Mouse (Mus musculus): ENCODE measurements around the gene Olfr1410.

The Olfr1410 gene

DNA sequence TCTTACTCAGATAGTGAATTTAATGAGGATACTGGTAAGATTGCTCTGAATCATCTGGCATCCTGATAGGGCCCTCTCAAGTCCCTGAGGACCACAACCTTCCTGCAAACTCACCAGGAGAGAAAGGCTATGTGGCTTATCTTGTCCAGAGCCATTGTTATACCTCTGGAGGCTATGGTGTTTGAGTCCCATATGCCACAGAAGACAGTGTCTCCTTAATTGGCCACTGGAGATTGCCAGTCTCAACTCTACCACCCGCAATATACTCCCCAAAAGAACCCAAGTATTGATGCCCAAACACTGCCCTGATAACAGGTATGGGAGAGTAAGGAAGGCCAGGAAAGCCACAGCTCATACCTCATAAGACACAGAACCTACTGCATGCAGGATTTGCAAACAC lies at the start of gene Olfr1410:
Gene Olfr1410 (plus strand): TSS at position 301 of the 400 bp plus-strand sequence.
- no peak for DNase-seq (ENCODE audit: low read depth, low spot score)

DNA sequence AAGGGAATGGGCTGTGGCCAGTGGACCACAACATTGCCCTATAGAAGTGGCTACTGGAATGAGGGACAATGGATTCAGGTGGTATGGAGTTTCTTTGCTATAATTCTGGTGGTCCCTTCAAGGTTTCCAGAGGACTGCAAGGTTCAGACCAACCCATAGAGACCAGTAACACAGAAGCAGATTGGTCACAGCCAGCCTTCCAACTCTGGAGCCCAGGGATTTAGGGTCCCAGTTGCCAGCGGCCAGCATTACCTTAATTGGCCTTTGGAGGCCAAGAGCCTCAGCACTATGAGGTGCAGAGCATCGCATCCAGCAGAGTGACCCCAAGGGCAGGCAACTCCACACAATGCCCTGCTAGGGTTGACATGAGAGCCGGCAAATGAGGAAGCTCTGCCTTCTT lies 34.6 kb upstream of the Olfr1410 start, which contains the start of gene Olfr1413:
Gene Olfr1413 (plus strand): TSS at position 301 of the 400 bp plus-strand sequence.
- no peak for DNase-seq (ENCODE audit: low read depth, low spot score)

DNA sequence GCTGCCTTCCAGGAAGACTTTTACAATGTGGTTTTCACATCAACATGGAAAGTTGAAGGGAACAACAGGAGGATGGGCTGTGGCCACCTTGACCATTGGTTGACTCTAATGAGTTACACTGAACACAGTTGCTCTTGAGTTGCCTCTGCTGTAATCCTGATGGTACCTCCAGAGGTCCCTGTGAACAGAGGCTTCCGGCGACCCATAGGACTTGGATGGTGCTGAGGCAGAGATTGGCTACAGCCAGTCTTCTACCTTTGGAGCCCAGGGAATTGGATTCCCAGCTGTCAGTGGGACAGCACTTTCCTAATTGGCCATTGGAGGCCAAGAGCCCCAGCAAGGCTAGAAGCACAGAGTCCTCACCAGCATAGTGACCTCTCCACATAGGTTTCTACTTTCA lies 20.1 kb upstream of the Olfr1410 start, which contains the start of gene Olfr1412:
Gene Olfr1412 (plus strand): TSS at position 301 of the 400 bp plus-strand sequence.
- DNase-seq (ENCODE audit: low read depth, low spot score), result no peak

DNA sequence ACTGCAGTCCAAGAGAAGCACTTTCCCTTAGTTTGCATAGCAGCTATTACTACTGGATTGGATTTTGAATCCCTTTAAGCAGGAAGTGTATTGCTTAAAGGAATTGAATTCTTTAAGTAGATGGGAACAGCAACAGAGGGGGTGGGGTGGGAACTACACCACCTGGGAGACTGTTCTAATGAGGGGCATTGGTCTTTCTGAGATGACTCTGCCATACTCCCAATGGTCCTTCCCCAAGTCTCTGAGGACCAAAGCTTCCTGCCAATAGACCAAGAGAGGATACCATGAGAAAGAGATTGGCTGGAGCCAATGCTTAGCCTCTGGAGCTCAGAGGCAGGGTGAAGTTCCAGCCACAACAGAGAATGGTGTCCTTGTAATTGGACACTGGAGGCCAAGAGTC lies 11.5 kb upstream of the Olfr1410 start, which contains the start of gene Olfr1411:
Gene Olfr1411 (plus strand): TSS at position 301 of the 400 bp plus-strand sequence.
- no peak for DNase-seq (ENCODE audit: low read depth, low spot score)

DNA sequence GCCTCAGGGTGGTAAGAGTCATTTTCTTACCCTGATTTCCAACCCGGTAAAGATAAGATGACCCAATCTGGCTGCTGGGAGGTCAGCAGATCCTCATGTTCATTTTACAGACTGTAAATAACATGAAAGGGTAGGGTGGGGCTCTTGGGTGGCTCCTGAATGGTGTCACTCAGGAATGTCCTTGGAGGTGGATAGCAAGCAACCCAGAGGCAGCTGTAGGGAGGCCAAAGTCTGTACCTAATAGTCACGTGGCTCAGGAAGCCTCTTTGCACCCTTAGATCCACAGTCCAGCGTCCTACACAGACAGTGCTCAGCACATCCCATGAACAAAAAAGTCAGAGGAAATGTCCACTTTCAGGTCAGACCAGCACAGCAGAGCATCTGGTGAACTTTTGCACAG lies 9.6 kb upstream of the Olfr1410 start:
- DNase-seq (ENCODE audit: low read depth, low spot score), result no peak

DNA sequence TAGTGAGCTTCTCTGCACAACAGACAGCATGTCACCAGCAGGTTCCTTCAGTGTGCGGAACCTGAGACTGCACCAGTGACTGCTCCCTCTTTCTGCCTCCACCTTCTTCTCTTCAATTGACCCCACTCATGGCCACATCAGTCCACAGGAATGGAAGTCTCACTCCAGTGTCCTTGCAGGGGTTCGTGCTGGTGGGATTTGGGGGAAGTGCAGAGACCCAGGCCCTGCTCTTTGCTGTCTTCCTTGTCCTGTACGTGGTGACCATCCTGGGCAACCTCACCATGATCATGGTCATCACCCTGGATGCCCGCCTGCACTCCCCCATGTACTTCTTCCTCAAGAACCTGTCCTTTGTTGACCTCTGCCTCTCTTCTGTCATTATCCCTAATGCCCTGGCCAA lies 2.1 kb downstream of the Olfr1410 start:
- DNase-seq (ENCODE audit: low read depth, low spot score), result no peak

DNA sequence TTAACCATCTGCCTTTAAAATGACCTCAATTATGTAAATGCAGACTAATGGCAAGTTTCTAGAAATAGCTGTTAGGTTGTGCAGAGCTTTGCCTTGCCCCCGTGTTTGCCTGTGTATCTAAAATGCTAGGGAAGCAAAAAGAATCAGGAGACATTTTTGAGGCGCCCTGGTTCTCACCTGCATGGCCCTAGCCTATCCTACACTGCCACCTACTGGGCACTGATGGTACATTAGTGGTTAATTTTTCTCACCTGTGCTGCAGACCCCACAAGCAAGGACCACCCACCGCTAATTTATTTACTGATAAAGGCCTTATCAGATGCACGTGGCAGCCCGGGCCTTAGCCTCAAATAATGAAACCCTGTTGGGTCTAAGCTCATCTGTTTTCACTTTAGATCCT lies 5.4 kb downstream of the Olfr1410 start:
- DNase-seq (ENCODE audit: low read depth, low spot score), result no peak

DNA sequence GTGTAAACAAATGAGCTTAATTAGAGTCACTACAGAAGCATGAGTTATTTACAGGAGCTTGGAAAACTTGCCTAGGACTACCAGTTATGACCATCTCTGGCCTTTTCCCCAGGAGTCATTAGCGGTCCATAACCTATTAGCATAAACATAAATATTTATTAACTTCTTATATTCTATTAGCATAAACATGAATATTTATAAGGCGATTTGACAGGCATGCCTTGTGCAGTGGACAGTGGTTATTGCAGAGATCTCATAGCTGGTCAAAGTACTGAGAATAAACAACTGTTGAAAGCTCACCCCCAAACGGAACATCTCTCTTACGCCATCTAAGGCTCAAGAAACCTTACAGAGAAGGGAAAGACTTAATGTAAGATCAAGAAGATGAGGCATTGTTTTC lies 7.6 kb downstream of the Olfr1410 start:
- DNase-seq (ENCODE audit: low read depth, low spot score), result no peak

DNA sequence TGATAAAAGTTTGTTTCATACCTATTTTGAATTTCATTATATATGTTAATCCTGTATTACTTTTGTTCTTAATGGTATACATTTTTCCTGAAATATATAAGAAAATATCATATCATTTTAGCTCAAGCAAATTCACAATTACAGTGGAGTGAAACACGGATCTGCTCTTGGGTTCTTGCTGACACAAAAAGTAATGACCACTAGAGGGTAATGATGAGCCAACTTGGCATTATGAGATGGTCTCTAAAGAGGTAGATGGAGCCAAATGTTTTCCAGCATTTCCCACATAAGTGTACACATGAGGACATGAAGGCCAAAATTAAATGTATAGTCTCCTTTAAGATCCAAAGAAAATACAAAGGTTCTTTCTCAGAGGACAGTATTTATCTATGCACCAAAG lies 8.9 kb downstream of the Olfr1410 start:
- DNase-seq (ENCODE audit: low read depth, low spot score), result no peak

DNA sequence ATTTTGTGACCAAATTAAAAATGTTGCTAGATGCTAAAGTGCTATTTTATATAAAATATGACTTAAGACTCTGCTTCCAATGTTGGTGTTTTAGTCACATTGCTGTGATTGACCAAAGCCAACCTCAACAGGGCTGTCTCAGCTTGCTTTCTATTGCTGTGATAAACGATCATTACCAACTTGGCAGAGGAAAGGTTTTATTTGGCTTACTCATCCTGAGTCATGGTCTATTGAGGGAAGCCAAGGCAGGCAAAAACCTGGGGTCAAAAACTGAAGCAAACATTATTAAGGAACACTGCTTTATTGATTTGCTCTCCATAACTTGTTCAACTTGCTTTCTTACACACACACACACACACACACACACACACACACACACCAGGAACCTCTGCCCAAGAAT lies 10.5 kb downstream of the Olfr1410 start:
- no peak for DNase-seq (ENCODE audit: low read depth, low spot score)

DNA sequence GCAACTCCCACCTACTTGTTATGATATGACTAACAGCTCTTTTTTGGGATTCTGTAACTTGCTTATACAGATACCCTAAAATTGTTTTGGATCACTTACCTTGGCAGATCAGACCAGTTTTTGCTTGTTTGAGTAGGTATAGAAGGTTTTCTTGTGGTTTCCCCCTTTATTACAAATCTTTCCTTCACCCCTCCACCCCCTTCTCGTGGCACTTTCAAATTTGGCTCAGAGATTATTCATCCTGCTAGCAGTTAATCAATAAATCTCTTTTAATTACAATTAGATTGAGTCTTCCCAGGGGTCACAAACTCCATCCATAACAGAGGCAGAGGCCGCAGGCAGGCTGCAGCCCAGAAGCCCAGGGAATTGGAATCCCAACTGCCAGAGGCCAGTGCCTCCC lies 11.9 kb downstream of the Olfr1410 start, which contains the start of gene Olfr12:
Gene Olfr12 (plus strand): TSS at position 301 of the 400 bp plus-strand sequence.
- DNase-seq (ENCODE audit: low read depth, low spot score), result no peak

DNA sequence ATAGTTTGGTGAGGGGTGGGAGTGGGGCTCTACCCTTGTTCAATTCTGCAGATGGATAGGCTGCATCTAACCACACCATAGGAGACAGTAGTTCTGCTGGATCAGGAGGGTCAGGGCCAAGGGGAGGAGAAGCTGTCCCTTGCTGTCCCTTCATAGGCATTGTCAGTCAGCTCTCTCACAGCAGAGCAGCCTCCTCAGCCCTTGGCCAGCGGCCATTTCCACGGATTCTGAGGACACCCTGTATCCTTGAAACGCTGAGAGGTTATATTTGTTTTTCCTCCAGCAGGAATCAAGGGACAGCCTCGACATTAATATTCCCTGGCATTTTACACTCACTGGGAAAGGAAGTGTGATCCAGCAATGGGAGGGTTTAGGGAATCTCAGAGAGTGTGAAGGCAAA lies 12.8 kb downstream of the Olfr1410 start:
- DNase-seq (ENCODE audit: low read depth, low spot score), result no peak

DNA sequence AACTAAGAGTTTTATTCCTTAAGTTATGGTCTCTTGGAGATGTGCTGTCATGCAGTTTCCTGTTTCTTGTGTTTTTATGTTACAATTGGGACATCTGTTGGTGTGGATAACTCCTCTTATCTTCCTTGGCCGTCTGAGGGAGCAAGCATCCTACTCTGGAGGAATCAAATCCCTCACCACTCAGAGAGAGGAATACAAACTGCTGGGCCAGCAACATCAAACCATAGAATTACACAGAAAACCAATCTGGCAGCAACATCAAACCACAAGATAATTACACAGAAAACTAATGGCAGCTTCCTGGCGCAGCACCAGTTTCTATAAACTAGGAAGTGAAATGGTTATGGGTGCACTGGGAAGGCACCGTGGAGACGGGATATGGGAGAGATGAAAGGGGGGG lies 22.6 kb downstream of the Olfr1410 start:
- DNase-seq (ENCODE audit: low read depth, low spot score), result no peak

DNA sequence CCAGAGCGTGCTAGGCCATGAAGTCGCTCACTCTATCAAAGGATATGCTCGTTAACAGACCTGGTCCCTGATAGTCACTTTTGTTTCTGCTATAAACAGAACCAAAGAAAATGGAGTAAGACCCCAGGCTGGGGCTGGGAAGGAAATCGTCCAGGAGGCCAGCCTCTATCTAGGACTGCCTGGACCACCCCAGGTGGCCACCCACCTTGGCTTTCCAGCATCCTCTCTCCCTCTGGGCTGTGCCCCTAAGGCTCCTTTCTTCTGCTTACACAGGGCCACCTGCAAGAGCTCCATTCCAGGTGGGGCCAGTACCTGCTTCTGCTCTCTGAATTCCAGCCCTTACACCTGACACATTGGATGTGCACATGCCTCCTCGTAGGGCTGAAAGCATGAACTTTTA lies 26.6 kb downstream of the Olfr1410 start:
- DNase-seq (ENCODE audit: low read depth, low spot score), result no peak

DNA sequence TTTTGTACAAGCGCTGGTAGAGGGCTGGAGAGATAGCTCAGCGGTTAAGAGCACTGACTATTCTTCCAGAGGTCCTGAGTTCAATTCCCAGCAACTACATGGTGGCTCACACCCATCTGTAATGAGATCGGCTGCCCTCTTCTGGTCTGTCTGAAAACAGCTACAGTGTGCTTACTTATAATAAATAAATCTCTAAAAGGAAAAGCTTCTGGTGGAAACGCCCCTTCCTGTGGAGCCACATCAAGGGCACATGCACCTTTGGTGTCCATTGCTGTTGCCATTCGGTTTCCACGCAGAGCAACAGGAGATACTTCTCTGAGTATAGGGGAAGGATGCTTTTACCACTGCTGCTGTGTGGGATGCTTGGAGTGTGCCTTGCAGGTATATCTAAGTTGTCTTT lies 27.4 kb downstream of the Olfr1410 start:
- no peak for DNase-seq (ENCODE audit: low read depth, low spot score)

DNA sequence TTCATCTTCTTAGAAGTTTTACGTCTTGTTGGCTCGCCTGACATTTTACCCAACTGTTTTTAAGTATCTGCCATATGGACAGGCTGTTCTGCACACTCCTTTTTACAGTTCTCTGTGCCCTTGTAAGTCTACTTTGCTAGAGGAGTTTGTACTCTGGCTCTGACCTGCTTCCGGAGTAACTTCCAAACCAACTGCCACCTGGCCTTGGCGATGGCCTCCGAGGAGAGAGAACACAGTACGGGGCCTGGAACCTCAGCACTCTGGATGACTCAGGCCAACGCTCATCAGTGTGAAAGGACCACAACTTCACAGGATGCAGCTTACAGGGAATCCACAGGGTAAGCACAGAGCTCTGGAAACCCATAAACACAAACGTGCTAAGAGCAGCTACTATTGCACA lies 28.1 kb downstream of the Olfr1410 start:
- no peak for DNase-seq (ENCODE audit: low read depth, low spot score)

DNA sequence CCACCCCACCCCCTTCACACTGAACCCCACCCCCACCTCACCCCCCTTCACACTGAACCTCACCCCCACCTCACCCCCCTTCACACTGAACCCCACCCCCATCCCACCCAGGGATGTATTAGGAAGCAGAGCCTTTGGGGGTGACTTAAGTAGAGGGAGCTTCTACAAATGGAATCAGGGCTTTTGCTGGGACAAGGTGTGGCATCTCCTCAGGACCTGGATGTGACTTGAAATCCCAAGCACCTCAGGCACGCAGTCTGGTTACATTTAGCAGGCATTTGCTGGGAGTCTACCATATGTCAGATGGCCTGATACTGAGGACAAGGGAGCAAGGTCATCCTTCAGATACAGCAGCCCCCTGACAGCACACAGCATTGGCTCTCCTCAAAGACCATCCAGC lies 29.0 kb downstream of the Olfr1410 start:
- DNase-seq (ENCODE audit: low read depth, low spot score), result no peak

DNA sequence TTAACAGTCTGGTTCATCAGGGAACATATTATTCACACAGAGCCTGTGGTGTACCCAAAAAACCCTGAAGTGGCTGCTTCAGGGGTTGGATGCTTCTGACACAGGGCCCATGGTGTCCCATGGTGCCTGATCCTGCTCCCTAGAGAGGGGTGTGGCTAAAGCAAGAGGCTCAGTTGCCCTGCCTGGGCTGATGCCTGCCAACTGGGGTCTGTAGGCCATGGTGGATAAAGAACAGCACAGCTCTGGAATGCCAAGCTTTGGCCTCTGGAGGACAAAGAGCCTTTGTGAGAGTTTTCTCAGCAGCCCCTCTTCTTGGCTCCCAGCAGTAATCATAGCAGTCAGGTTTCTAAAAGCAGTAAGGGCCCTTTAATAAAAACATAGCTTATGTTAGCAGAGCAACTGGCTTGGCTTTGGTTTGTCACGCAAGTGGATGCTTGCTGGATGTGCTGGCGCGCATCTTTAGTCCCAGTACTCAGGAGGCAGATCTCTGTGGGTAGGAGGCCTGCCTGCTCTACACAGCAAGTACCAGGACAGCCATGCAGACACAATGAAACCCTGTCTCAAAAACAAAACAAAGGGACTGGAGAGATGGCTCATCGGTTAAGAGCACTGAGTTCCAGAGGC lies 29.5 kb downstream of the Olfr1410 start:
- DNase-seq (ENCODE audit: low read depth, low spot score), result no peak

DNA sequence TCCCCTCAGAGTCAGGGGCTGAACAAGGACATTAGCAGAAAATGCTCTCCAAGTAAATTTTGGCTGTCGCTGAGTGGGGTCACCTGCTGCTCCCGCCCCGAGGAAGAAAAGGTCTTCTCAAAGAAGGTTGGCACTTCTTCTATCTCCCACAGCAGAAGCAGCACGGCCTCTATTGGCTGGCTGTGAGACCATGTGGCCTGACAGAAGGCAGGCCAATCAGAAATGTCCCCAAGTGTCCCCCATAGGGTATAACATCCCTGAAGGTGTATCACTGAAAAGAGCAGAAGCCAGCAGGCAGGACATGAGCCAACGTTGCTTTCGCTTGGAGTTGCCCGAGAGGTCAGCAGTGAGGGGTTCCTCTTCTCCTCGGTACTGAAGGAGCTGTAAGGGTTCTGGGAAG lies 30.4 kb downstream of the Olfr1410 start:
- DNase-seq (ENCODE audit: low read depth, low spot score), result no peak

DNA sequence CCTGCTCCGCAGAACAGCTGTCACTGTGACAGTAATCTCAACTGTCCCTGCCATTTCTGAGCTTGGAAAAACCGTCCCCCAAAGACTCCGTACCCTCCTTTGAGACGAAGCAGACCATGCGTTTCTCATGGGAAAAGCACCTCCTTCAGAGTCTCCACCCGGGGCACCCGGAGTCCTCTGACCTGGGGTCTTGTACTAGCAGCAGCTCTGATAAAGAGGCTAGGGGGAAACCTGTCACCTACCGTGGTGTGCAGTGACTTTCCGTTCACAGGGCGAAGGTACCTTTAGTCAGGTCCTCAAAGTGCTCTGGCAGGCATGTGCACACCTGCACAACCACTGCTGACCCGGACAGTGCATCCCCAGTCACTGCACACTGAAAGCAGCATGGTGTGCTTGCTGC lies 31.1 kb downstream of the Olfr1410 start:
- DNase-seq (ENCODE audit: low read depth, low spot score), result no peak

DNA sequence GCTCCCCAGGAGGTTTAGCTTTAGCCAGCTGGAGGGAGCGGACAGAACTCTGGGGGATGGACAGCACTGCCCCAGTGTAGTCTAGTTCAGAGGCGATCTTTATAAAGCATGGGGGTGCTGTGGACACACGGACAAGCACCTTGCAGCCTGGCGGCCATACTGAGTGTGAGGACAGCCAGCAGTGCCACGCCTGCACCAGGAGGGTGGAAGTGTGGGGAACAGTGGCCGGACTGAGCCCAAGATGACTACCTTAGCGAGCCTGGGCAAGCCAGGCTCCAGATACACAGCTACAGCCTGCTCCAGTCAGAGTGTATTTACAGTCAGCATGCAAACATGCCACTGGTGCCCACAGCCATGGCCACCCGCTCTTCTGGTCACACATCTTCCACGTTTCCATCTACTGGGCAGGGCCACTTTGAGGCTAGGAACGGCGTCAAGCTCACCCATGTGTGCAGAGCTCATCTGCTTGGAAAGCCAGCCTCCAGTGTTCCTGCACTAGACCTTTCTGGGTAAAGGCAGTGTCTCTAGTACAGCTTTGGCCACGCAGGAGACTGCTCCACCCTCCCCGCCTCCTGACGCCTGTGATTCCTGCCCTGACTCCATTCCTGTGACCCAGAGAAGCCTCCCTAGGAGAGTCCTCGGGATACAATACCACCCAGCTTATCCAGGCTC lies 32.1 kb downstream of the Olfr1410 start:
- DNase-seq (ENCODE audit: low read depth, low spot score), result no peak

DNA sequence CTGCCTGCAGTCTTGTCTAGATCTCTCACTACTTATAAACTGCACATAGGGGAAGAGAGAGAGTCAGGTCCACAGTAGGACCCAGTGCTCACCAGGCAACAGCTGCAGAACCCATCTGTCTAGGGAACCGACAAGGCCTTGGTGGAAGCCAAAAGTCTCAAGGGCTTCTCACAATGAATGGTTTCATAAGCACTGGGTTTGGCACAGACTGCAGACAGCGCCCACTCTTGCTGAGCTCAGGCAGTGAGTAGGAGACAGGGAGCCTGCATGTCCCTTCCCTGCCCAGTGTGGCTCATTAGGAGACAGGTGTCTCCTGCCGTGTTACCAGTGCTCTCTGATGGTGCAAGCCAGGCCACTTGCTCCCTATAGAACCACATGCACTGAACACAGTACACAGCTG lies 32.6 kb downstream of the Olfr1410 start:
- no peak for DNase-seq (ENCODE audit: low read depth, low spot score)

DNA sequence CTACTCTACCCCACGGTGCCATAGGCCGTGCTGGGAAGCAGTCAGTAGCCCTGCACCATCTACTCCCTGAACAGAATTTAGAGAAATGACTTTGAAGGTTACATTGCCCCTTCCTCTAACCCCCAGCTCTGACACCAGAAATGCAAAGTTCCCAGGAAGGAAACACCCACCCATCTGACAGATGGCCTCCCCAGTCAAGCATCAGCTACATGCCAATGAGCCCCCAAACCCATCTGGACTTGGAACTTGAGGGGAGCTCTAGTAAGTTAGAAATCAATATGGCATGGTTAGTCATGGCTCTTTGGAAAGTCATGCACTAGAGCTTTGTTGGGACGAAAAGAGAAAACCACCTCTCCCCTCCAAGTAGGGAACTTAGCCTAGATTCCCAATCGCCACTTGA lies 33.2 kb downstream of the Olfr1410 start:
- DNase-seq (ENCODE audit: low read depth, low spot score), result no peak

Measured in c-Kit-negative CD71-positive TER-119-positive erythroid progenitor cells, embryonic 14.5 days (primary cell).